Mouse (Mus musculus) bone marrow macrophage, adult 2 months (primary cell): ENCODE data around the gene Slc25a53.

ENCODE experiments used
- CTCF ChIP-seq: IDR thresholded peaks from 2 replicates; pipeline ENCODE4 v1.5.1; 2012; ENCODE audit warnings: low read depth, mild to moderate bottlenecking, low read length, moderate library complexity
- POLR2A ChIP-seq: IDR thresholded peaks from 2 replicates; pipeline ENCODE4 v1.6.1; 2012; ENCODE audit warnings: mild to moderate bottlenecking, low read depth, low read length, borderline replicate concordance

GRCm38 (mm10) chrX:136978616-136979015 is 59.5 kb downstream of the Slc25a53 start:
- no peak for TF ChIP-seq CTCF
- no peak for TF ChIP-seq POLR2A
